Mouse (Mus musculus) inflammation-experienced regulatory T-cells, adult 16 weeks (primary cell): ENCODE measurements around the gene Trmt1. TPM values are rescaled to one million over a fixed set of nuclear protein-coding genes. Genes with fewer than 3 reads are reported as not detected.

Experiments
- polyA plus RNA-seq: library from polyadenylated mRNA; unstranded; fragments of 100-300 nt; shearing (Covaris generic); gene quantifications from one replicate; pipeline ENCODE4 v1.2.1, GENCODE M21; 2017

Gene Trmt1
- 63.7 TPM for polyA plus RNA-seq

DNA sequence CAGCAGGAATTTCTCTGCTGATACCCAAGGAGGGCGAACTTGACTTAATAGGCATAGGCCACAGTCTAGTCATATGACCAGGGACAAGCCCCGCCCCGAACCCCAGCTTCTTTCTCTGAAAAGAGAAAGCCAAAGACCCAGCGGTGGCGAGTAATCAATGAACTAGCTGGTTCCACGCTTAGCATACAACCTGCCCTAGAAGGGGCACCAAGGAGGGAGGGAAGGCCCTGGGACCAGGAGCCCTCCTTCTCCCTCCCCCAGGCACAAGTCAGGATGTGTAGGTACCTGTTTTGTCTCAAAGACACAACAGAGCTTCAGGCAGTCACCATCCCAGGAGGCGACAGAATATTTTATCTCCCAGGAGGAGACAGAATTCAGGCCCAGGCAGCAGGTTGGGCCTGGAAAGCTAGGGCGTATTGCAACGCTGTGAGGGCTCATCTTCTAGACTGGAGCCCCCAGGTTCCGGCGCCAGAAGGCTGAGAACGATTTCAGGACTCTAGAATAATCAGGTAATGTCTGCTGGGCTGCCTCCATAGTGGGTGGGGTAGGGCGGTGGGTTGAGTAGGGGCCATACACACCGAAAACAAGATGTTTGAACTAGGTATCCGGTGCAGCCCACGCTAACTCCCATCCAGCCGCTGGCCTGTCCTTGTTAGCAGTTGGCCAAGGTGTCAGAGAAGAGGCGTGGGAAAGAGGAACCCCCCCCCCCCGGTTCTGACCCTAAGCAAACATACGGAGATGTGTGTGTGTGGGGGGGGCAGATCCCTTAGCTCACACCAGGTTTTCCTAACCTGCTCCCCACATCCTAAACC is at the start of gene Trmt1:
Trmt1 (plus strand) TSS at position 117 of the 812 bp plus-strand sequence.

DNA sequence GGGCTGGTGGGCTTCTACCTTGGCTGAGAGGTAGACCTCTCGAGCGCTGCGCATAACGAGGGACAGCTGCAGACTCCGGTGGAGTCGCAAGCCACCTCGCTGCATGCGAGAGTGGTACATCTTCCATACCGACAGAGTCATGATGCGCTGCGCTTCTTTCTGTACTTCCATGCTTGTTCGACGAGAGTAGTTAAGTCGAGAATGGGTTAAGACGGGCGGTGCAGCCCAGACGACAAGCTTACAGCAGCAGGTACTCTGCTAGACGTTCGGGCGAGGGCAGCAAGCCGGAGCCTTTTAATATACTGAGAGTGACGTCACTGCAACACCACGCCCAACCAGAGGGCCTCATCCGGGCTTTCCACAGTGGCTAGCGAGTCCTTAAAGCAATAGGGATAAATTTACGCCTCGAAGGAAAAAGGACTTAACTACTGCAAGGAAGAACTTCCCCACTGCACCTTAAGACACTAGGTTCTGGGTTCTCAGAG is 23.5 kb upstream of the Trmt1 start, which contains the start of gene Ier2:
Ier2 (minus strand) TSS at position 272 of the 485 bp plus-strand sequence.

DNA sequence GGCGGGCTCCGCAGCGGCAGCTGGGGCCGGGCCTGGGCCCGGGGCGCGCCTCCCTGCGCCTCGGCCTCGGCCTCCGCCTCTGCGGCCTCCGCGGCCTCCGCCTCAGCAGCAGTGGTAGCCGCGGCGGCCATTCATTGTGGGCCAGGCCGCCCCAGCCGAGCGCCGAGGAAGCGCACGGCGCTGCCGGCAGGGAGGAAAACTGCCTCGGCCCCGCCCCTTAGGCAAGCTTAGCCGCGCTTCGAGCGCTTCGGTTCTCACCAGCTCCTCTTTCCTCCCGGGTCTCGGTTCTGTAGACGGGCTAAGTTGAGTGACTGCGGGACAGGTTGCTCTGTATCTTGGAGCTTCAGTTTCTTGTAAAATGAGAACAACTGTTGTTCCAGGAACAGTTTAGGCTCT is 1.6 kb downstream of the Trmt1 start, which contains the start of gene Nacc1:
Nacc1 (minus strand) TSS at position 158 of the 396 bp plus-strand sequence.

DNA sequence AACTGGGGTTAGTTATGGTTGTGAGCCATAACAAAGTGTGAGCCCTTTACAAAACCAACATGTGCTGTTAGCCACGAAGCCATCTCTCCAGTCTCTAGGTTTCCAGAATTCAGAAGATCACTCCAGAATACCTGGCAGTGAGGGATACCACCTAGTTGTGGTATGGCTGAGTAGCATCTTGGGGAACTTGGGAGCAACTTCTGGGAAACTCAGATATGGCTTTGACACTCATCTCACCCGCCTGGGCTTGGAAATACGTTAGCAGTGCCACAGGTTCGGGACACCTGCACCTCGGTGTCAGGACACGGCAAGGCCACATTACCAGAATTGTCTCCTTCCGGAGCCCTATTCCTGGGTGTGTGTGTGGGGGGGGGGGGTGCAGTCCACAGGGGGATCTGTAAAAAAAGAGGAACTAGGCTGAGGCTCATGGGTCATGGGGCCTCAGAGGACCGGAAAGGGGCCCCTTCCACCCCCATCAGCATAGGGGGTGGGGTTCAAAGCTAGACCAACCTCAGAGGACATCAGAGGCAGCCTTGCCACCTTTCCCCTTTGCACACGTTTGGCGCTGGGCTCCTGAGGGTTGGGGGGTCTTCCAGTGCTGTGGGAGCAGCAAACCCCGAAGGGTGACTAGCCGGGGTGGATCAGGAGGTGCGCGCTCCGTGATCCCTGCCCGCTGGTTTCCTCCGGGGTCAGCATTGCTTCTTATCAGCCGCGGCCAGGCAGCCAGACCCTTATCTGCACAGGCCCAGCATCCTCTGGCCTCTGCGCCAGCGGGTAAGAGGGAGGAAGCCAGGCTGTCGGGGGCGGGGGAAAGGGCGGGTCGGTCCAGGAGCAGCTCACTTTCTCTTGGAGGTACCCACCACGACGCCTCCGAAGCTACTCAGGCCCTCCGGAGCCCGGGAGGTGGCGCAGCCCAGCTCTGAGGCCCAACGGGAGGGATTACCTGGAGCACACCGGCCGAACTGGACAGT is 15.1 kb downstream of the Trmt1 start, which contains the start of gene Lyl1:
Lyl1 (plus strand) TSS at position 517 of the 971 bp plus-strand sequence.

DNA sequence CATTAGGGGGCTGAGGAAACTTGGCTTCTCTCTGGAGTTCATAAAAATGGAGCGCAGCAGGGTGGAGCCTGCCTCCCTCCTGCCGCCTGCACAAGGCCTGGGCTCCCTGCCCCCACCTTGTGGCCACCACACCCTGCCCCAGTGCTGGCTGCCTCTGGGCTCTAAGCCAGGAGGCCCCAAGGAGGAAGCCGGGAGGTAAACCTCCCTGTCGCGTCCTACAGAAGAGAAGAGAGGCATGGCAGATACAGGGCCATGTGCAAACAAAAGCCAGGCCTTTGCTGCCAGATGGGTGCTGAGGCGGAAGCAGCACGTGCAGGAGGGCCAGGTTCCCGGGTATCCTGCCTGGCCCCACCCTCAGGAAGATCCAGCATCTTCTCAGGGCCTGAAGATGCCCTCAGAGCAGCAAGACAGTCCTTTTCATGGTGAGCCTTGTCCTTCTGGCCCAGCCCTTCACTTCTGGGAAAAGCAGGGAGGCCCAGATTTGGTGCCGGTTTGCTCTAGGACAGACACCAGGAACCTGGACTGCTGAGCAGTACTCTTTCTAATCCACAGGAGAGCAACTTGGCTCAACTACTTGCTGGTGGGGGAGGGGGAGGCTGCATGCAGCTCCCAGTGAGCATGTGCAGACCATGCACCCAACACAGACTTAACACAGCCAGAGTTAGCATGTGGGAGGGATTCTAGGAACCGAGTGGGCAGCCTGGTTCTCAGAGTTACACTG is 36.9 kb downstream of the Trmt1 start, which contains the start of gene G430095P16Rik:
G430095P16Rik (plus strand) TSS at position 158 of the 721 bp plus-strand sequence.

Other genes with a start within 250 kb of the Trmt1 start
- 170 TPM for gene Ier2, start 23.5 kb upstream of the Trmt1 start, polyA plus RNA-seq
- 3.9 TPM for gene Nacc1, start 1.6 kb downstream of the Trmt1 start, polyA plus RNA-seq
- 0.54 TPM for gene Lyl1, start 15.2 kb downstream of the Trmt1 start, polyA plus RNA-seq
- gene G430095P16Rik, start 36.7 kb downstream of the Trmt1 start, polyA plus RNA-seq = 29.3 TPM
- 3.4 TPM for gene Nfix, start 114.0 kb downstream of the Trmt1 start, polyA plus RNA-seq
- 9.0 TPM for gene Dand5, start 136.5 kb downstream of the Trmt1 start, polyA plus RNA-seq
- 30.6 TPM for gene Gadd45gip1, start 145.2 kb downstream of the Trmt1 start, polyA plus RNA-seq
- 211 TPM for gene Rad23a, start 154.4 kb downstream of the Trmt1 start, polyA plus RNA-seq
- gene Calr, start 160.6 kb downstream of the Trmt1 start, polyA plus RNA-seq = 499 TPM
- gene Farsa, start 170.7 kb downstream of the Trmt1 start, polyA plus RNA-seq = 111 TPM
- 8.3 TPM for gene Syce2, start 185.8 kb downstream of the Trmt1 start, polyA plus RNA-seq
- gene Gcdh, start 207.6 kb downstream of the Trmt1 start, polyA plus RNA-seq = 37.3 TPM
- 0.32 TPM for gene Klf1, start 215.6 kb downstream of the Trmt1 start, polyA plus RNA-seq
- 21.8 TPM for gene Dnase2a, start 222.3 kb downstream of the Trmt1 start, polyA plus RNA-seq